Mouse (Mus musculus): ENCODE data around the gene Ap3b2.

DNA sequence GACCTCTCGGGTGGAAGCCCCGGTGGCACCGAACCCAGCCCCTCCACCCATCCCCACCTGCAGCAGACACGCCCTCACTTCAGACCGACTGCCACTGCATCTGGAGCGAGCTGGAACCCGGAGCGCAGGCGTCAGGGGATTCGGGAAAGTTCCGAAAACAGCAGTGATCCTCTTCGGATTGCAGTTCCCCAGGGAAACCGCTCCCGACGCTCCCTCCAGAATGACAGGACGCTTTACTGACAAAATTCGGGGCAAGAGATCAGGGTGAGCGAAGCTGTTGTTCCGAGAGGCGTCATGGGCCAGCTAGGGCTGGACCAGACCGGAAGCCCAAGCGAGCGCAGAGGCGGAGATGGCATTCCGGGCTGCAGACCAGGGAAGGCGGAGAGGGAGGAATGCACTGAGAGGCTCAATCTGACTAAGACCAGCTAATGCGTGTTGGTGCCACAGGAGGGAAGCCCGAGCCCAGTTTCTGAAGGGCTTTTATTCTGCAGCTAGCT, 38.5 kb downstream of the Ap3b2 start, which contains the start of gene Cpeb1:
- no peak for TF ChIP-seq CTCF (IDR thresholded peaks at IDR 0.05; ENCODE audit: low read depth, low read length)
- TF ChIP-seq GATA1 (IDR thresholded peaks at IDR 0.05; ENCODE audit: borderline replicate concordance, low read length) = no peak
- TF ChIP-seq TAL1 (conservative IDR thresholded peaks at IDR 0.05; ENCODE audit: low read depth, low read length) = no peak
